Mouse (Mus musculus) thymus, adult 2 months (tissue): ENCODE results near the gene Emilin2. TPM values are rescaled to one million over a fixed set of nuclear protein-coding genes. Genes with fewer than 3 reads are reported as not detected.
A peak's percentile ranks its signal among the peaks of the same experiment; 100 is the strongest.

Source experiments
- DNase-seq: peaks from one replicate; pipeline ENCODE4 v3.0.0; 2021
- H3K27ac ChIP-seq: fragments of 200-500 bp; 2 replicates; pipeline ENCODE4 v1.5.1; 2012; ENCODE audit warnings: low read length, control low read depth; ENCODE audit not compliant: control insufficient read depth, insufficient read depth
- H3K27me3 ChIP-seq: fragments of 200-500 bp; 2 replicates; pipeline ENCODE4 v1.6.1; 2012; ENCODE audit warnings: mild to moderate bottlenecking, low read length, moderate library complexity, mixed read lengths; ENCODE audit not compliant: control insufficient read depth, insufficient read depth
- H3K36me3 ChIP-seq: fragments of 200-500 bp; 2 replicates; pipeline ENCODE4 v1.6.1; 2012; ENCODE audit warnings: mild to moderate bottlenecking, low read length, moderate library complexity; ENCODE audit not compliant: control insufficient read depth, insufficient read depth
- H3K4me1 ChIP-seq: fragments of 200-500 bp; replicated peaks from 2 replicates; pipeline ENCODE4 v1.6.1; 2012; ENCODE audit warnings: low read length; ENCODE audit not compliant: control insufficient read depth, insufficient read depth
- H3K4me3 ChIP-seq: fragments of 200-500 bp; 2 replicates; pipeline ENCODE4 v1.5.1; 2012; ENCODE audit warnings: mild to moderate bottlenecking, low read length, control low read depth, moderate library complexity; ENCODE audit not compliant: control insufficient read depth, insufficient read depth
- CTCF ChIP-seq: fragments of 200-500 bp; IDR thresholded peaks from 2 replicates; pipeline ENCODE4 v1.5.1; 2012; ENCODE audit warnings: mild to moderate bottlenecking, control low read depth, low read length, moderate library complexity, borderline replicate concordance; ENCODE audit not compliant: control insufficient read depth, poor library complexity, insufficient read depth; ENCODE audit errors: extremely low read depth
- POLR2A ChIP-seq: fragments of 200-500 bp; IDR thresholded peaks from 2 replicates; pipeline ENCODE4 v1.6.1; 2012; ENCODE audit warnings: mild to moderate bottlenecking, low read length, control low read depth, moderate library complexity; ENCODE audit not compliant: control insufficient read depth, poor library complexity, insufficient read depth; ENCODE audit errors: extremely low read depth
- WGBS: fragments of 180-500 bp; shearing (Covaris S2); methylation state at CpG from one replicate; pipeline ENCODE4 v1.1.7; 2018; 5-methylcytosine and 5-hydroxymethylcytosine counted together
- polyA plus RNA-seq: library from polyadenylated mRNA; depleted of rRNA; stranded (reverse); fragments of >200 nt; gene quantifications from 2 replicates; pipeline ENCODE4 v1.2.3, GENCODE M21; 2012

Emilin2 gene
- polyA plus RNA-seq, 1 experiment = 8.7 TPM

- Histone ChIP-seq H3K4me3 (peak overlapping the region; percentile 41), H3K27ac (no peak overlapping the region), H3K36me3 (no peaks in the 10 kb centered on the region), H3K27me3 (peaks cover 14% of the 10 kb centered on the region), H3K4me1 (peaks cover 14% of the 10 kb centered on the region)
- 1% methylated on average over 67 of the region's 67 CpGs for WGBS
- peak; percentile 15 for DNase-seq
- TF ChIP-seq CTCF (no peak), POLR2A (no peak)
Observed at GRCm38 (mm10) chr17:71310486-71311339, 1.1 kb downstream of the Emilin2 start.

DNA sequence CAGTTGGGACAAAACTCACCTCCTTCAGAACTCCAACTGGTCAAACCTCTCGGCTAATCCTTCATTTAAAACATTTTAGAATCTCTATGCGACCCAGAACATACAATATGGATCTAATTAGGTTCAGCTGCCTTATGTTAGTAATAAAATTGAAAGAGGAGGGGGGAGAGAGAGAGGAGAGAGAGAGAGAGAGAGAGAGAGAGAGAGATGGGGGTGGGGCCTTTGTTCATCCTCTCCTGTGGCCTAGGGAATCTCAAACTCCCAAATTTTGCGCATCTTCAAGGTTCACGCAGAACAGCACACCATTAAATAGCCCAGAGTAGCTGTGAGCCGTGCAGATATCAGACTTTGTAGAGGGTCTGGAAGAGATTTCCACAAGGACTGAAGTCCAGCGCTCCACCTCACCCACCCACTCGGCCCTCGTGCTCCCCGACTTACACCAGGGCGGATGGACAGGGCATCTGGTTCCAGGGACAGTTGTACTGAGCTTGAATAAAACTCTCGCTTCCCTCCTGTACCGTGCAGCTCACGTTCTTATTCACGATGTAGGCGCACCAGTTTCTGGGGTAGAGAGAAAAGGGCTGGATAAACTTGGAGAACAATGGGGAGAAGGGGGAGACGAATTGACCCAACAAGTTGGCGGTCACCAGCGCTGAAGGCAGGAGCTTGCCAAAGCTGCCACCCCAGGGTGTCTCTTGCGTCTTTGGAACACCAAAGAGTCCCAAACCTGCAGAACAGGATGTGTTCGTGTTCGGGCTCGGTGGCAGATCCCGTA is 1.9 kb downstream of the Emilin2 start:
- WGBS = 30% methylated on average over 23 of the region's 23 CpGs
- Histone ChIP-seq H3K27ac (no peak overlapping the region), H3K36me3 (no peaks in the 10 kb centered on the region), H3K27me3 (peaks cover 14% of the 10 kb centered on the region), H3K4me1 (peaks cover 14% of the 10 kb centered on the region), H3K4me3 (peak overlapping the region; percentile 41)
- no peak for DNase-seq
- TF ChIP-seq CTCF = no peak

DNA sequence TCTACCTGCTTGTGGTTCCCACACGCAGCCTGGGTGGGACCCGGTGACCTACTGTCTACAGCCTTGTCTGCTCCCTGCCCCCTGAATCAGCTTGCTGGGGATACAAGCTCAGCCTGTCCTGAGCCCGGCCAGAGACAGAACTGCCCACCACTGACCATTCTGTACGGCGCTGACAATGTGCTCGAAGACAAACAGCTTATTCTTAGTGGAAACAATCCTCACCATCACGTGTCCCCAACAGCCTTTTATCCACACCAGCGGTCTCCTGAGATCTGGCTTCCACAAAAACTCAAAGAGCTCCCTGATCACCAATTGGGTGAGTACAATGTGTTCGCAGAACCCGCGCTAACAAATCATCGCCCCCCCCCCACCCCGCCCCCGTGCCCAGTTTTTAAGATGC is 2.6 kb downstream of the Emilin2 start:
- Histone ChIP-seq H3K27me3 (peaks cover 14% of the 10 kb centered on the region), H3K4me3 (no peak overlapping the region), H3K27ac (no peak overlapping the region), H3K4me1 (peaks cover 14% of the 10 kb centered on the region), H3K36me3 (no peaks in the 10 kb centered on the region)
- TF ChIP-seq POLR2A (no peak), CTCF (no peak)
- no peak for DNase-seq
- 68% methylated on average over 14 of the region's 14 CpGs for WGBS

DNA sequence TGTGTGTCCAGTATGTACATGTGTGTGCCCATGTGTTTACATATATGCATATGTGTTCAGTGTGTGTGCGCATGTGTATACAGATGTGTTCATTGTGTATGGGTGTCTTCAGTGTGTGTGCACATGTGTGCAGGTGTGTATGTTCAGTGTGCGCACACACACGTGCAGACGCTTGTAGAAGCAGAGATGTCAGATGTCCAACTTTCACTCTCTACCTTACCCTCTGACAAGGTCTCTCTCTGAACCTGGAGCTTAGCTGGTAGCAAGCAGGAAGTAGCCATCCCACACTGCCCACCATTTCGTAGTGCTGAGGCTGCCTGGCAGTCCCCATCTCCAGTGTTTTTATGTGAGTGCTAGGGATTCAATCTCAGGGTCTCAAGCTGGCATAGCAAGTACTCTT is 3.5 kb downstream of the Emilin2 start:
- TF ChIP-seq CTCF (no peak), POLR2A (no peak)
- Histone ChIP-seq H3K4me1 (peaks cover 14% of the 10 kb centered on the region), H3K4me3 (no peak overlapping the region), H3K36me3 (no peaks in the 10 kb centered on the region), H3K27ac (no peak overlapping the region), H3K27me3 (peaks cover 14% of the 10 kb centered on the region)
- WGBS = 83% methylated on average over 5 of the region's 5 CpGs
- DNase-seq = no peak

- no peaks in the 10 kb centered on the region for H3K36me3 ChIP-seq
- H3K4me3 ChIP-seq = no peak overlapping the region
- peaks cover 14% of the 10 kb centered on the region for H3K4me1 ChIP-seq
- no peak overlapping the region for H3K27ac ChIP-seq
- H3K27me3 ChIP-seq = peaks cover 14% of the 10 kb centered on the region
- TF ChIP-seq CTCF = no peak
- no peak for TF ChIP-seq POLR2A
- no peak for DNase-seq
- 94% methylated on average over 10 of the region's 10 CpGs for WGBS
Observed at GRCm38 (mm10) chr17:71307251-71307790, 4.5 kb downstream of the Emilin2 start.

- Histone ChIP-seq H3K4me3 (no peak overlapping the region), H3K36me3 (no peaks in the 10 kb centered on the region), H3K27me3 (peaks cover 14% of the 10 kb centered on the region), H3K27ac (no peak overlapping the region), H3K4me1 (peaks cover 14% of the 10 kb centered on the region)
- WGBS = 91% methylated on average over 4 of the region's 4 CpGs
- TF ChIP-seq POLR2A (no peak), CTCF (no peak)
- DNase-seq = no peak
Observed at GRCm38 (mm10) chr17:71306716-71307115, 5.1 kb downstream of the Emilin2 start.

- Histone ChIP-seq H3K4me1 (peaks cover 10% of the 10 kb centered on the region), H3K27ac (no peak overlapping the region), H3K27me3 (peaks cover 10% of the 10 kb centered on the region), H3K4me3 (no peak overlapping the region), H3K36me3 (no peaks in the 10 kb centered on the region)
- DNase-seq = no peak
- TF ChIP-seq POLR2A = no peak
- TF ChIP-seq CTCF = no peak
- 95% methylated on average over 6 of the region's 6 CpGs for WGBS
Observed at GRCm38 (mm10) chr17:71306091-71306490, 5.7 kb downstream of the Emilin2 start.
